Mouse (Mus musculus): Measurements from ENCODE around the gene Copz2. TPM values are rescaled to one million over a fixed set of nuclear protein-coding genes. Genes with fewer than 3 reads are reported as not detected.

Gene Copz2
- polyA plus RNA-seq, 1 experiment from 2014 or later: 10.4 TPM

DNA sequence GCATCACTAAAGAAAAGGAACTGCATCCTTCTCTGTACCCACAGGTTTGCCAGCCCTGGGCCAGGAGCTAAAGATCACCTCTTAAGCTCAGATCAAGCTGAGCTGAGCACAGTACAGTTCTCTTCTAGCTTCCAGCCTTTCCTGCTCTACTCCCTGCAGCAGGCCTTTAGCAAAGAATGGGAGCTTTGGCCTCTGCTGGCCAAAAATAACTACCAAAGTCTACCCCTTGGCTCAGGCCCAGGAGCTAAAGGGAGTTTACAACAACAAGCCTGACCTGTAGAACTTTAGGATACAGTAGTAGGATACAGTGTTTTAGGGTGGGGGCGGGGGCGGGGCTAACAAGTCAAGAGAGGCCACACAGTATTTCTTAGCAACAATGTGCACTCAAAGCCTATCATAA lies 23.2 kb upstream of the Copz2 start:
- ATAC-seq: no peak
- no peaks in the 10 kb centered on the region for H3K27me3 ChIP-seq (replicated peaks; ENCODE audit: control insufficient read depth, insufficient read depth, low read length)
- peak overlapping the region; percentile 5; the same call in 1 of the 2 replicates for H3K9ac ChIP-seq (replicated peaks; ENCODE audit: low read depth, low read length)
- H3K4me3 ChIP-seq (replicated peaks; ENCODE audit: low read length): no peak overlapping the region
- no peak overlapping the region for H3K27ac ChIP-seq (ENCODE audit: low read length)
- WGBS: 84% methylated on average over 2 of the region's 2 CpGs
- peaks cover under 1% of the 10 kb centered on the region; the same call in 1 of the 2 replicates for H3K36me3 ChIP-seq (ENCODE audit: control insufficient read depth, insufficient read depth)
- no peak overlapping the region for H3K4me2 ChIP-seq (ENCODE audit: low read length)
- H3K4me1 ChIP-seq (replicated peaks; ENCODE audit: control insufficient read depth, insufficient read depth, low read length): peaks cover 62% of the 10 kb centered on the region
- H3K9me3 ChIP-seq (ENCODE audit: control insufficient read depth, low read length): no peaks in the 10 kb centered on the region

DNA sequence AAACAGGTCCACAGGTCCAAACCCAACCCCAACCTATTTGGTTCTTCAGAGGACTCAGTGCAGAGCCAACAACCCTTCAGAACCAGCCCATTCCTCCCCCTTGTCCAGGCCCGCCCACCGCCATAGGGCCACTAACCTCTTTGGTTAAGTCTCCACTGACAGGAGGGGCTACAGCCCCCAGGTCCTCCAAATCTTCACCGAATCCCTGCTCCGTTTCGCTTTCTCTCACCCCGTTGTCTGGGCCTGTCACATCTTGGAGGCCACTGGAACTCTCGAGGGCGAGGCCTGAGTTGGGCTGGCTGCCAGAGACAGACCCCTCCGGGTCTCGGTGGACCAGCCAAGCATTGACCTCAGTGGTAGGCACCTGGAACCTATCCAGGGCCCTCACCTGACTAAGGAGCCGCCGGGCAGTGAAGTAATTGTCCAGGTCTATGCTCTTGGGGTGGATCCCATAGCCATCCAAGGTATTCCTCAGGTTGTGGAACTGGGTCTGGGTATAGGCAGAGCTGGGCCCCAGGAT lies 22.5 kb upstream of the Copz2 start:
- H3K36me3 ChIP-seq (ENCODE audit: control insufficient read depth, insufficient read depth): no peaks in the 10 kb centered on the region
- peaks cover 62% of the 10 kb centered on the region for H3K4me1 ChIP-seq (replicated peaks; ENCODE audit: control insufficient read depth, insufficient read depth, low read length)
- H3K27ac ChIP-seq (ENCODE audit: low read length): no peak overlapping the region
- ATAC-seq: no peak
- H3K9me3 ChIP-seq (ENCODE audit: control insufficient read depth, low read length): no peaks in the 10 kb centered on the region
- no peak overlapping the region for H3K4me2 ChIP-seq (ENCODE audit: low read length)
- 83% methylated on average over 12 of the region's 12 CpGs for WGBS
- H3K9ac ChIP-seq (replicated peaks; ENCODE audit: low read depth, low read length): no peak overlapping the region
- no peaks in the 10 kb centered on the region for H3K27me3 ChIP-seq (replicated peaks; ENCODE audit: control insufficient read depth, insufficient read depth, low read length)
- H3K4me3 ChIP-seq (replicated peaks; ENCODE audit: low read length): no peak overlapping the region

DNA sequence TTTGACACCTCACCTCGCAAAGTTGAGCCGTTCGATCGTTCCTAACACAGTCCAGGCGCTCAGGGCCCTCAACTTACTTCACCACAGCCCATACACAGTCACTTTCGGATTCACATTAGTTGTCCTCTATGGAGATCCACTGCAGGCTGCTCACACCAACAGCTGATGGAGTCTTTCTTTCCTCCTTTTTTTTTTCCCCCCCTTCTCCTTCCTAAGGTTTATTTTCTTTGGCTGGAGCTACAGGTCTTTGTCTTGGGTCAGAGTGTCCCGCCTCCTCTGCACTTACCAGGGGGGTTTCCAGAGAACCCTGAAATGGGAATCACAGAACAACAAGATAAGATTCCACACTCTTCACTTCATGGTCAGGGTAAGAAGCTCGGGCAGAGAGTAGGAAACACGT lies 21.8 kb upstream of the Copz2 start:
- H3K9ac ChIP-seq (replicated peaks; ENCODE audit: low read depth, low read length): no peak overlapping the region
- no peak overlapping the region for H3K4me3 ChIP-seq (replicated peaks; ENCODE audit: low read length)
- no peaks in the 10 kb centered on the region for H3K27me3 ChIP-seq (replicated peaks; ENCODE audit: control insufficient read depth, insufficient read depth, low read length)
- no peak overlapping the region for H3K27ac ChIP-seq (ENCODE audit: low read length)
- peaks cover 62% of the 10 kb centered on the region for H3K4me1 ChIP-seq (replicated peaks; ENCODE audit: control insufficient read depth, insufficient read depth, low read length)
- 79% methylated on average over 9 of the region's 9 CpGs for WGBS
- H3K4me2 ChIP-seq (ENCODE audit: low read length): no peak overlapping the region
- H3K36me3 ChIP-seq (ENCODE audit: control insufficient read depth, insufficient read depth): no peaks in the 10 kb centered on the region
- no peak for ATAC-seq
- no peaks in the 10 kb centered on the region for H3K9me3 ChIP-seq (ENCODE audit: control insufficient read depth, low read length)

DNA sequence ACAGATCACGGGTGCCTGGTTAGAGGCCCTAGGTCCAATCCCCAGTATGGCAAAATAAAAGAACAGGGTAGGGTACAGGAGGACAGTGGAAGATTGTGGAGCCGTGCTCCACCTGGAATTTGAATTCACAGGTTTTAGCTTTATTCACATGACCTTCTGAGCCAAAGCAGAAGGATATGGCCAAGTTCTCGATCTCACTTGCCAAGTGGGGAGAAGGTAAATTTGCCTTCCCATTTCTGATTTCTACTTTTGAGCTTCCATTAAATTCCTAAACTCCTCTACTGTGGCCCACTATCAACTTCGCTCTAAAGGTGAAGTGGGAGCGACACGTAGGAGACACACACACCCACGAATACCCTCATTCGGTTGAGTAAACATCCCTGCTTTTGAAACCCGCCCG lies 20.8 kb upstream of the Copz2 start:
- ATAC-seq: no peak
- no peaks in the 10 kb centered on the region for H3K27me3 ChIP-seq (replicated peaks; ENCODE audit: control insufficient read depth, insufficient read depth, low read length)
- WGBS: 12% methylated on average over 10 of the region's 10 CpGs
- peaks cover 52% of the 10 kb centered on the region for H3K4me1 ChIP-seq (replicated peaks; ENCODE audit: control insufficient read depth, insufficient read depth, low read length)
- H3K27ac ChIP-seq (ENCODE audit: low read length): no peak overlapping the region; the same call in 1 of the 2 replicates
- no peaks in the 10 kb centered on the region for H3K36me3 ChIP-seq (ENCODE audit: control insufficient read depth, insufficient read depth)
- H3K4me3 ChIP-seq (replicated peaks; ENCODE audit: low read length): peak overlapping the region; percentile 89
- peak overlapping the region; percentile 87 for H3K4me2 ChIP-seq (ENCODE audit: low read length)
- no peaks in the 10 kb centered on the region for H3K9me3 ChIP-seq (ENCODE audit: control insufficient read depth, low read length)
- H3K9ac ChIP-seq (replicated peaks; ENCODE audit: low read depth, low read length): peak overlapping the region; percentile 88

DNA sequence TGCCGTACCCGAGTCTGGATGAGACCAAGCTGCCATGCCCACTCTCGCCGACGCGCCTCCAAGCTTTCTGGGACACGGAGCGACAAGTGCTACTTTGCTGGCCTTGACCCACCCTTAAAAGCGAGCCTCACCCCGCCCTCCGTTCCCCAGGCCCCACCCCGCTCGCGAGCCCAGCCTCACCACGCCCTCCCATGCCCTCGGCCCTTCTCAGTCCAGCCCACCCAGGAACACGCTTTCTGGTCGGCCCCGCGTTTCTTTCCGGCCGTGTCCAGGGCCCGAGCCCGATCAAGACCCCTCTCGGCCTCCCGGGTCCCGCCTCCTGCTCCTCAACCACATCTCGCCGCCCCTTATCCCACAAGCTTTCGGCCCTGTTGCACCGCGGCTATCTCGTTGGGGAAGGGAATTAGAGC lies 20.3 kb upstream of the Copz2 start:
- Histone ChIP-seq H3K27me3 (replicated peaks; ENCODE audit: control insufficient read depth, insufficient read depth, low read length) (no peaks in the 10 kb centered on the region), H3K4me2 (ENCODE audit: low read length) (peak overlapping the region; percentile 87), H3K4me3 (replicated peaks; ENCODE audit: low read length) (peak overlapping the region; percentile 89), H3K9ac (replicated peaks; ENCODE audit: low read depth, low read length) (peak overlapping the region; percentile 88), H3K4me1 (replicated peaks; ENCODE audit: control insufficient read depth, insufficient read depth, low read length) (peaks cover 48% of the 10 kb centered on the region), H3K27ac (ENCODE audit: low read length) (peak overlapping the region; percentile 93), H3K36me3 (ENCODE audit: control insufficient read depth, insufficient read depth) (no peaks in the 10 kb centered on the region), H3K9me3 (ENCODE audit: control insufficient read depth, low read length) (no peaks in the 10 kb centered on the region)
- ATAC-seq: peak; percentile 21
- under 1% methylated on average over 33 of the region's 33 CpGs for WGBS

DNA sequence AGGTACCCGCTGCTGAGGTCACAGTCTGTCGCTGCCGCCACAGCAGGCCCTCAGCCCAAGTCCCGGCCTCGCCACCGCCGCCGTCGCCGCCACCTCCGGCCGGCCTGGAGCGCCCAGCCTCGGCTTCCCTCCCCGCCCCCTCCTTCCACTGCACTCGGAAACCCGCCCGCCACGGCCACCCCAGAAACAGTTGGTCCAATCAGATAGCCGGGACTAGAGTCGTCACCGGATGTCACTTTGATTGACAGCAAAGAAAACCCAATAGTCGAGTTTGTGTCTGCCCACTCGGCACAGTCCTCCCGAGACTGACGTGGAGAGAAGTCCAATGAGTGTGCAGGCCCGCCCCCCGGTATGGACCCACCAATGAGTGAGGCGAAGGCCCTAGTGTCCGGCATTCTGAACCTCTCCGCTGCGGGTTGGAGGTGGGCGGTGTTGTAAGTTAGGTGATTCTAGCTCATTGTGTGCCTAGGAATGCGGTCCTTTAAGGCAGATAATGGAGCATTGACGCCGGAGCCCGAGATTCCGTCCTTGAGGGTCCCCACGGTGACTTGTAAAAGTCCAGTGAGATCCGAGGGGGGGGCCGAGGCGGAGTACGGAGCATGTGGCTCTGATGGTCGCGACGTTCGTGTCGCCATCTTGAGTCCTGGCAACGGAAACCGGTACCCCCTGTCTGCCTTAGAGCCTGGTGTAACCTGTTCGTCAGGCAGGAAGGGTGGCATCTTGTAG lies 19.7 kb upstream of the Copz2 start, which contains the start of gene Nfe2l1:
Gene Nfe2l1, minus strand, starts transcription at position 156 of the 726 bp plus-strand sequence.
- ATAC-seq: peak; percentile 100
- H3K27me3 ChIP-seq (replicated peaks; ENCODE audit: control insufficient read depth, insufficient read depth, low read length): no peaks in the 10 kb centered on the region
- peaks cover 43% of the 10 kb centered on the region for H3K4me1 ChIP-seq (replicated peaks; ENCODE audit: control insufficient read depth, insufficient read depth, low read length)
- no peaks in the 10 kb centered on the region for H3K9me3 ChIP-seq (ENCODE audit: control insufficient read depth, low read length)
- H3K36me3 ChIP-seq (ENCODE audit: control insufficient read depth, insufficient read depth): no peaks in the 10 kb centered on the region
- WGBS: under 1% methylated on average over 51 of the region's 51 CpGs
- H3K9ac ChIP-seq (replicated peaks; ENCODE audit: low read depth, low read length): peak within 1 kb of the TSS; percentile 88
- peak within 1 kb of the TSS; percentile 87 for H3K4me2 ChIP-seq (ENCODE audit: low read length)
- peak within 1 kb of the TSS; percentile 93 for H3K27ac ChIP-seq (ENCODE audit: low read length)
- peak within 1 kb of the TSS; percentile 89 for H3K4me3 ChIP-seq (replicated peaks; ENCODE audit: low read length)

DNA sequence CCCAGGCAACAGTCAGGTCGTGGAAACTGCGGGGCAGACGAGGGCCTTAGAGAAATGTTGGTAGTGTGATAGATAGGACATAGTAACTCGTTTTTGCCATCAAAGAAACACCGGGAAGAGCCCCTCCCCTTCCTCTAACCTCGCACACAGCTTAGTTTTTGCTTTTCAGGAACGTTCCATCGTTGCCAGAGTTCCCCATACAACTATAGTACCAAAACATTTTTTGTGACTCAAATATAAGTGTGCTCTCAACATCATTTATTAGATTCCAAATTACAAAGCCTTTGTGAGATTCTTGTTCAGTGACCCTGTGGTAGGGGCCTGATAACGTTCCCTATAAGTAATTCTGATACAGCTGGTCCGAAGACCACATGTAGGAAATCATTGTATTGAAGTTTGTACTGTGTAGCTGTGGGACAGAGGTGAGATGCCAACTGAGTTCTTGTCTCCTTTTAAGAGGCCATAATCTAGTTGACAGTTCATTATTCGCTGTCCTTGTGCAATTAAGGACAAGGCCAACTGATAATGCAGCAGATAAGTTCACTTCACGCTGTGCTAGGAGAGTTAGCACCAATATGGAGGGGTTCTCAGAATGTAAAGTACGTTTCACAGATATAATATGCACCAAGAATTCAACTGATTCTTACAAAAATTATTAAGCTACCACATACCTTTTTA lies 19.0 kb upstream of the Copz2 start:
- ATAC-seq: no peak

DNA sequence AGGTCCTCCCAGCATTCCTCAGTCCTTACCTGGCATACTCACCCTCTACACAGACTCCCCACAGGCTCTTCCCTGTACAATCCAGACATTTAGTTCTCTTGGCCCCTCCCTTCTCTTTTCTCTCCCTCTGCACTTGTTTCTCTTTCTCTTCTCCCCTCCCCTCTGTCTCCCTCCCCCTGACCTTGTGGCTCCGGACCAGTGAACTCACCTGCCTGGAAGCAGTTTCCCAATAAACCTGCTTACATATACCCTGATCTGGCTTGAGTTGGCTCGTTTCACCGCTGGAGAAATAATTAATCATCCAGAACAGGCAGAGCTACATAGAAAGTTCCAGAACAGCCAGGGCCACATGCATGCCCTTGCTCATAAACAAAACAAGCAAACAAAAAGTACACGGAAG lies 18.2 kb upstream of the Copz2 start:
- no peak for ATAC-seq
- H3K4me1 ChIP-seq (replicated peaks; ENCODE audit: control insufficient read depth, insufficient read depth, low read length): peaks cover 27% of the 10 kb centered on the region
- H3K27me3 ChIP-seq (replicated peaks; ENCODE audit: control insufficient read depth, insufficient read depth, low read length): no peaks in the 10 kb centered on the region
- H3K36me3 ChIP-seq (ENCODE audit: control insufficient read depth, insufficient read depth): no peaks in the 10 kb centered on the region
- H3K9me3 ChIP-seq (ENCODE audit: control insufficient read depth, low read length): no peaks in the 10 kb centered on the region
- 79% methylated on average over 4 of the region's 4 CpGs for WGBS
- no peak overlapping the region for H3K4me3 ChIP-seq (replicated peaks; ENCODE audit: low read length)
- H3K4me2 ChIP-seq (ENCODE audit: low read length): no peak overlapping the region
- no peak overlapping the region for H3K9ac ChIP-seq (replicated peaks; ENCODE audit: low read depth, low read length)
- H3K27ac ChIP-seq (ENCODE audit: low read length): no peak overlapping the region

More for the DNA sequence above, 19.0 kb upstream of the Copz2 start:
- H3K4me2 ChIP-seq (ENCODE audit: low read length): peak overlapping the region; percentile 65
- H3K4me1 ChIP-seq (replicated peaks; ENCODE audit: control insufficient read depth, insufficient read depth, low read length): peaks cover 36% of the 10 kb centered on the region
- peak overlapping the region; percentile 91 for H3K27ac ChIP-seq (ENCODE audit: low read length)
- H3K36me3 ChIP-seq (ENCODE audit: control insufficient read depth, insufficient read depth): no peaks in the 10 kb centered on the region
- H3K27me3 ChIP-seq (replicated peaks; ENCODE audit: control insufficient read depth, insufficient read depth, low read length): no peaks in the 10 kb centered on the region
- peak overlapping the region; percentile 70 for H3K9ac ChIP-seq (replicated peaks; ENCODE audit: low read depth, low read length)
- H3K4me3 ChIP-seq (replicated peaks; ENCODE audit: low read length): peak overlapping the region; percentile 89
- WGBS: 19% methylated on average over 13 of the region's 13 CpGs
- no peaks in the 10 kb centered on the region for H3K9me3 ChIP-seq (ENCODE audit: control insufficient read depth, low read length)

DNA sequence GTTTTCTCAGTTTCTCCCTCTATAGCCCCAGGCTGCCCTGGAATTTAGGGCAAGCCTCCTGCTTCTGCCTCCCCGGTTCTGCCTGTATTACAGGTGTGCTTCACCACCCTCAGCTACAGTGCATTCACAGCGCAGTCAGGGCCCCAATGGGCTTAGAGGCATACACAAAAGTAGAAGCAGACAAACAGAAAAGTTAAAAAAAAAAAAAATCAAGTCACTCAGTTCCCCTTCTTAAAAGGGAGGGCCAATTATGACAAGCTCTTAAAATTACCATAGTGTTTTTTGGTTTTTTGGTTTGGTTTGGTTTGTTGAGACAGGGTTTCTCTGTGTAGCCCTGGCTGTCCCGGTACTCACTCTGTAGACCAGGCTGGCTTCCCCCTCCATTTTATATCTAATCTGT lies 17.1 kb upstream of the Copz2 start:
- Histone ChIP-seq H3K9me3 (ENCODE audit: control insufficient read depth, low read length) (no peaks in the 10 kb centered on the region), H3K4me3 (replicated peaks; ENCODE audit: low read length) (no peak overlapping the region), H3K9ac (replicated peaks; ENCODE audit: low read depth, low read length) (no peak overlapping the region), H3K4me2 (ENCODE audit: low read length) (no peak overlapping the region), H3K36me3 (ENCODE audit: control insufficient read depth, insufficient read depth) (no peaks in the 10 kb centered on the region), H3K27ac (ENCODE audit: low read length) (no peak overlapping the region), H3K4me1 (replicated peaks; ENCODE audit: control insufficient read depth, insufficient read depth, low read length) (peaks cover 17% of the 10 kb centered on the region), H3K27me3 (replicated peaks; ENCODE audit: control insufficient read depth, insufficient read depth, low read length) (no peaks in the 10 kb centered on the region)
- 91% methylated on average over 3 of the region's 3 CpGs for WGBS
- no peak for ATAC-seq

Data from forebrain, embryonic 16.5 days (tissue).